Mouse (Mus musculus) embryonic facial prominence, embryonic 12.5 days (tissue): ENCODE results near the gene Olfr871. TPM values are rescaled to one million over a fixed set of nuclear protein-coding genes. Genes with fewer than 3 reads are reported as not detected.
"Not testable (repeated sequence)": the region's sequence is repeated elsewhere in the genome, so short reads cannot be mapped to it uniquely, and the experiment has no call there.

Source experiments
- ATAC-seq: fragments of 200-750 bp; cut with Nextera tagmentation; 2 replicates; pipeline ENCODE4 v1.8.0; 2017; ENCODE audit not compliant: insufficient number of reproducible peaks, insufficient read depth, low FRiP score, low TSS enrichment
- H3K27ac ChIP-seq: fragments of 300-500 bp; sonication (generic); 2 replicates; pipeline ENCODE4 v1.5.1; 2016; ENCODE audit warnings: mild to moderate bottlenecking
- H3K27me3 ChIP-seq: fragments of 300-500 bp; sonication (generic); 2 replicates; pipeline ENCODE4 v1.6.1; 2016; ENCODE audit warnings: mild to moderate bottlenecking, moderate library complexity
- H3K36me3 ChIP-seq: fragments of 300-500 bp; sonication (generic); 2 replicates; pipeline ENCODE4 v1.6.1; 2016; ENCODE audit warnings: mild to moderate bottlenecking
- H3K4me1 ChIP-seq: fragments of 300-500 bp; sonication (generic); 2 replicates; pipeline ENCODE4 v1.6.1; 2016
- H3K4me2 ChIP-seq: fragments of 300-500 bp; sonication (generic); replicated peaks from 2 replicates; pipeline ENCODE4 v1.6.1; 2016; ENCODE audit warnings: mild to moderate bottlenecking, moderate library complexity
- H3K4me3 ChIP-seq: fragments of 300-500 bp; sonication (generic); 2 replicates; pipeline ENCODE4 v1.5.1; 2016; ENCODE audit warnings: mild to moderate bottlenecking
- H3K9ac ChIP-seq: fragments of 300-500 bp; sonication (generic); 2 replicates; pipeline ENCODE4 v1.6.1; 2016; ENCODE audit warnings: mild to moderate bottlenecking, moderate library complexity
- H3K9me3 ChIP-seq: fragments of 300-500 bp; sonication (generic); 2 replicates; pipeline ENCODE4 v1.6.1; 2016; ENCODE audit warnings: mild to moderate bottlenecking, moderate library complexity
- WGBS: fragments of 180-500 bp; shearing (Covaris S2); methylation state at CpG from one replicate; pipeline ENCODE4 v1.1.7; 2016; 5-methylcytosine and 5-hydroxymethylcytosine counted together
- polyA plus RNA-seq: library from polyadenylated mRNA; unstranded; fragments of >200 nt; fragmentation: Nextera tagmentation; extraction: Ambion mirVana; gene quantifications from 2 replicates; pipeline ENCODE4 v1.2.1, GENCODE M21; 2016

Gene Olfr871
- not detected in 2 replicates for polyA plus RNA-seq

DNA sequence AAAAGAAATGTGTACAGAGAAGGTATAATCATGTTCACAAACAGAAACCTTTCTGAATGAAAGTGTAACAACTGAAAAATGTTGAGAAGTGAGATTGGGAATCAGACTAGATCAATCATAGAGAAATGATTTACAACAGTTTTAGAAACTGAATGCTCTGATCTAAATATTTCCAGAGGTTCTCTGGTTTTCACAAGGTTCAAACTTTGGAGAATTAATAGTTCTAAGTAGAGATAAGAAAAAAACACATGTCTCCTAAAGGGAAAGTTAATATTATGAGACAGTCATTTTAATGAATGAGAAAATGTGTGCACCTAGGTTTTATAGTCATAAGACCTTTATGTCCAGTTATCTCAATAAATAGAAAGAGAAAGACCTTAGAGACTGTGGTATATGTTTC lies at the start of gene Olfr871:
Gene Olfr871 (plus strand): TSS at position 301 of the 400 bp plus-strand sequence.
- H3K4me2 ChIP-seq = no peak within 1 kb of the TSS
- no peaks in the 10 kb centered on the region for H3K9me3 ChIP-seq
- ATAC-seq = no peak
- H3K4me3 ChIP-seq = no peak within 1 kb of the TSS
- H3K36me3 ChIP-seq = no peaks in the 10 kb centered on the region
- no peaks in the 10 kb centered on the region for H3K4me1 ChIP-seq
- no peak within 1 kb of the TSS for H3K27ac ChIP-seq
- no peaks in the 10 kb centered on the region for H3K27me3 ChIP-seq
- no peak within 1 kb of the TSS for H3K9ac ChIP-seq

DNA sequence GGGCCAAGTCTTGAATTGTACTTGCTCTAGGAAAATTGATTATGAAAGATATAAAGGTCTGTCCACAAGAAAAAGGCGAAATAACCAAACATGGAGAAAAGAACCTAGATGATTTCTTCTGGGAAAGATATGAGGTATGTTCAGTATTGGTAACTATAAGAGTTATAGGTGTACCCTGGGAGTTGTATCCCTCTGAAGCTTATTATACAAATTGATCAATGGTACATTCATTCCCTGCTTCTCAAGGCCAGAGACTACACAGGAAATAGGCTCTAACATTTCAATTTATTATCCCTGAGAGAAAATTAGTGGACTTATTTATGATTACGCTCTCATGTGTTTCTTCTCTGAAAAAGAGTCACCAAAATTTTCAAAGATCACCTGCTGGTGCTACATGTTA lies 38.0 kb upstream of the Olfr871 start, which contains the start of gene Olfr870:
Gene Olfr870 (minus strand): TSS at position 101 of the 400 bp plus-strand sequence.
- H3K27ac ChIP-seq = no peak within 1 kb of the TSS
- no peak within 1 kb of the TSS for H3K4me3 ChIP-seq
- 75% methylated on average over 2 of the region's 2 CpGs for WGBS
- H3K4me1 ChIP-seq = no peaks in the 10 kb centered on the region
- H3K9me3 ChIP-seq = 0 out of 2 replicates have a peak, but pooled peaks cover 4% of the 10 kb centered on the region
- H3K9ac ChIP-seq = no peak within 1 kb of the TSS
- no peak within 1 kb of the TSS for H3K4me2 ChIP-seq
- H3K27me3 ChIP-seq = no peaks in the 10 kb centered on the region
- ATAC-seq = no peak
- H3K36me3 ChIP-seq = no peaks in the 10 kb centered on the region

DNA sequence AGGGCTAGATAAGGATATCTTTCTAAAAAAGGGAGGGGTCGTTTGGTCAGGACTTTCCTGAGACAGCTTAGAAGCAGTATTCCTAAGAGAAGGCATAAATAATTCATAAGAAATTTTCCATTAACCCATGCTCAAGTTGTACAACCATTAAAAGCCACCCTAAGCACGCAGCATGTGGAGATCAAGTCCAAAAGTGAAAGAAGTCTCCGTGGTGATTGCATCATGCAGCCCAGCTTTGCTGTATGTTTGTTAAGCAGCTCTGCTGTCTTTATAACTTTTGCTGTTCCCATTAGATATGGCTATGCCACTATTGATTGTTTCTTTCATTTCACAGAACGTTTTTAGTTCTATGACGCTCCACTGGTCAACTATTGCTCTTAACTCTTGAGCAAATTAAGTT lies 32.5 kb upstream of the Olfr871 start:
- no peak for ATAC-seq
- Histone ChIP-seq H3K9me3 (peaks cover 19% of the 10 kb centered on the region; the same call in 1 of the 2 replicates), H3K36me3 (no peaks in the 10 kb centered on the region), H3K4me3 (no peak overlapping the region), H3K9ac (no peak overlapping the region), H3K27me3 (no peaks in the 10 kb centered on the region), H3K27ac (no peak overlapping the region), H3K4me1 (no peaks in the 10 kb centered on the region), H3K4me2 (no peak overlapping the region)
- WGBS = 68% methylated on average over 5 of the region's 5 CpGs

DNA sequence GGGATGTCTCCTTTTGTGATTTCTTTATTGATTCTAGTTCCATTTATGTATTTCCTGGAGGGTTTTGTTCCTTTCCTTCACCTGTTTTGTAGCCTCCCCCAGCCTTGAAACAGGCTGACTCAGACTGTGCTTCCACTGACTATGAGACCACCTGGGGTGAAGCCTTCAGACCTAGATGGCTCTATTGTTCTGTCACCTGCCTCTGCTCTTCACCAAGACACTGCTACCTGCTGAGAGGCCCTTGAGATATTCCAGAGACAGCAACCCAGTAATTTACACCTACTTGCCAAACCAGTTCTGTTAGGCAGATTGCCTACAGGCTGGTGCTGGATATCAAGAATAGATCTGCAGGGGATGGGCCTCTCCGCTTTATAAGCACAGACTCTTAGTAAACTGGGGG lies 9.9 kb upstream of the Olfr871 start:
- WGBS = 64% methylated on average over 1 of the region's 1 CpGs

DNA sequence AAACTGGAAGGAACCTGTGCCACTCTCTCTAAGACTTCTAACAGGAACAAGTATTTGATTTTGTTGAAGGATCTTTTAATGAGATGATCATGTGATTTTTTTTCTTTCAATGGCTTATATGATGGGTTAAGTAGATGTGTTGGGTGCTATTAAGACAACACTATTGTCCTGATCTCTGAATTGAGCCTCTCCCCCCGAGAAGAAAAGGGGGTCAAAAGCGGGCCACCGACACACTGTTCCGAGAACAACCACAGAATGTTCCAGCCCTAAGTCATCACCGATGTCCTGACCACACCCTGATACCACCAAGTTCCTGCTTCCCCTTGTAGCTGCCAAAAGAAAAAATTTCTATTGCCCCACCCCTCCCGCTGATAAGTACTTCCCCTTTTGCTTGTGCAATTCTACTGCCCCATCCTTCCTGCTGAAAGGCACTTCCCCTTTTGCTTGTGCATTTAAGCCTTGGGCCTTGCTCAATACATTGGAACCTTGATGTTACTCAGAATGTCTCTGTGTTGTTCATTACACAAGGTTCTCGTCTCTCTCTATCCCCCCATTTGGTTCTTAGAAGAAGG lies 8.5 kb upstream of the Olfr871 start:
- not testable (repeated sequence) for H3K27me3 ChIP-seq, H3K4me1 ChIP-seq, H3K4me2 ChIP-seq, ATAC-seq, H3K9ac ChIP-seq, H3K27ac ChIP-seq, H3K4me3 ChIP-seq, H3K36me3 ChIP-seq, H3K9me3 ChIP-seq
- WGBS = 89% methylated on average over 7 of the region's 7 CpGs

More for the DNA sequence above, 9.9 kb upstream of the Olfr871 start:
- Histone ChIP-seq H3K4me3 (no peak overlapping the region), H3K4me1 (no peaks in the 10 kb centered on the region), H3K9me3 (no peaks in the 10 kb centered on the region), H3K27me3 (no peaks in the 10 kb centered on the region), H3K27ac (no peak overlapping the region), H3K9ac (no peak overlapping the region), H3K36me3 (no peaks in the 10 kb centered on the region), H3K4me2 (no peak overlapping the region)
- no peak for ATAC-seq

DNA sequence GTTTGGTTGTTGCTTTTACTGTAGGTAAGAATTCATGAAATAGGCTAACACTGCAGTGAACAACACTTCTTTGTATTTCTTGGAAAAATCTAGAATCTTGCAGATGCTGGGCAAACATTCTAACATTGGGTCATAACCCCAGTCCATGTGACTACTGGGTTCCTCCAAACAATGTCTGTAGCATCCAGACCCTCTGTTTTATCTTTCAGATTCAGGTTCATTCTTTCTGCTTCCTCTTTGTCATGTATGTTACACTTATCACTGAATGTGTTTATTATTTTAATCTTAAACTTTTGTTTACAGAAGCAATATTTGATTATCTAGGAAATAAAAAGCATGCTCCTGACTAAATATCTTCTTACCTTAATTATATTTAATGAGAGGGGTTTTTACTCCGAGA lies 1.2 kb upstream of the Olfr871 start:
- no peak for ATAC-seq
- H3K9me3 ChIP-seq = no peaks in the 10 kb centered on the region
- H3K4me1 ChIP-seq = no peaks in the 10 kb centered on the region
- H3K36me3 ChIP-seq = no peaks in the 10 kb centered on the region
- no peak overlapping the region for H3K4me3 ChIP-seq
- H3K27ac ChIP-seq = no peak overlapping the region
- 55% methylated on average over 1 of the region's 1 CpGs for WGBS
- no peaks in the 10 kb centered on the region for H3K27me3 ChIP-seq
- no peak overlapping the region for H3K4me2 ChIP-seq
- H3K9ac ChIP-seq = no peak overlapping the region

DNA sequence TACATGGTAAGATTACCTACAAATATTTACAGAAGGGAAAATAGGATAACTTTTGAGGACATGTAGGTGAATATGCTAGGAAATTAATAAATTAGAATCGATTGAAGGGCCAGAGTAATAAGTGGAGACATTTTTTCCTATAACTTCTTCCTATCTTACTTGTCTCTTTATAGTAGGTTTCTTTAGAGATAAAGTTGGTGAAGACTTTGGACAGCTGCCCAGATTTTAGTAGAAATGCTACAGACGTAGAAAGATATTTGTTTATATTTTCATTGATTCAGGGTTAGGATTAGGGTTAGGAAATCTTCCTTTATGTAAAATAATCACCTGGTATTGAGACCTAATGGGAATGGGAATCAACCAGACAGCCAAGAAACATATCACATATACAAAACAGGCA lies 530 bp upstream of the Olfr871 start:
- no peaks in the 10 kb centered on the region for H3K36me3 ChIP-seq
- no peak for ATAC-seq
- WGBS = 67% methylated on average over 2 of the region's 2 CpGs

DNA sequence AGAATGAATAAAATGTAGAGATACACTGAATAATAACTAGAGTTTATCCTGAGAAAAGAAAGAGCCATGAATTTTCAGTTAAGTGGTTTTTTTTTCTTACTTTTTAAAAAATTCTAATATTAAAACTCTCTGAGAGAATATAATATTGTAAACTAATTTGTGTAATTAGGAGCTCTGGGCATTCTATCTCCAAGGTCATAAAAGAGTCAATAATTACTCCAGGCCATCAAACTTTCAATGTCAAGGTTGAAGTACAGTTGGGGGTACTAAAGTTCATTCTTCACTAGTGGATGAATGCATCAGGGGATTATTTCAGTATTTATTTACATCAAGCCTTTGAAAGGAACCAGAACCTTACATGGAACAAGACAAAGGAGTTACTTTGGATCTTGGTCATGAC lies 24.8 kb downstream of the Olfr871 start, which contains the start of gene Olfr872:
Gene Olfr872 (plus strand): TSS at position 301 of the 400 bp plus-strand sequence.
- no peaks in the 10 kb centered on the region for H3K36me3 ChIP-seq
- peaks cover 3% of the 10 kb centered on the region; the same call in 1 of the 2 replicates for H3K9me3 ChIP-seq
- no peak within 1 kb of the TSS for H3K27ac ChIP-seq
- no peak within 1 kb of the TSS for H3K4me3 ChIP-seq
- no peaks in the 10 kb centered on the region for H3K27me3 ChIP-seq
- no peaks in the 10 kb centered on the region for H3K4me1 ChIP-seq
- ATAC-seq = no peak
- H3K4me2 ChIP-seq = no peak within 1 kb of the TSS
- H3K9ac ChIP-seq = no peak within 1 kb of the TSS

More for the DNA sequence above, 530 bp upstream of the Olfr871 start:
- Histone ChIP-seq H3K4me2 (no peak overlapping the region), H3K27me3 (no peaks in the 10 kb centered on the region), H3K9ac (no peak overlapping the region), H3K9me3 (no peaks in the 10 kb centered on the region), H3K4me3 (no peak overlapping the region), H3K4me1 (no peaks in the 10 kb centered on the region), H3K27ac (no peak overlapping the region)

DNA sequence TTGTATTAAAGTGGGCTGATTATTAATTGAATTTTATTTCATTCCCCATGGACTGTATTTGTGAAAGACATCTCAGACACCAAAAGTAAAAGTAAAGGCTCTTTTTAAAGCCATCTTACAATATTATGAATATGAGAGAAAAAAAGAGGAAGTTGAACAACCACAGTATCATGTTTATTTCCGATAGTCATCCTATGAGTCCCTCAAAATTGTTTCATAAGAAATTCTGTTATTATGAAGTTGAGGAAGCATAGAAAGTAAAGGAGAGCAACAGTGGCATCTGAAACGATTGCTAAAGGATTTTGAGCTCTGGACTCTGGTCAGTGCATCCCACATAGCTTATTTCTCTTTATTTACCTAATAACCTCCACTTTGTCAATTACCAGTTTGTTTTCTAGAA lies 25.4 kb downstream of the Olfr871 start:
- H3K9me3 ChIP-seq = peaks cover 3% of the 10 kb centered on the region; the same call in 1 of the 2 replicates
- no peak overlapping the region for H3K4me2 ChIP-seq
- no peak for ATAC-seq
- WGBS = 67% methylated on average over 2 of the region's 2 CpGs
- H3K36me3 ChIP-seq = no peaks in the 10 kb centered on the region
- H3K27me3 ChIP-seq = no peaks in the 10 kb centered on the region
- H3K4me1 ChIP-seq = no peaks in the 10 kb centered on the region
- no peak overlapping the region for H3K27ac ChIP-seq
- H3K9ac ChIP-seq = no peak overlapping the region
- H3K4me3 ChIP-seq = no peak overlapping the region

Other genes starting within 250 kb of the Olfr871 start
- gene Olfr866, start 184.2 kb upstream of the Olfr871 start, polyA plus RNA-seq = not detected in 2 replicates
- gene Olfr867, start 154.6 kb upstream of the Olfr871 start, polyA plus RNA-seq = not detected in 2 replicates
- gene Olfr868, start 113.6 kb upstream of the Olfr871 start, polyA plus RNA-seq = not detected in 2 replicates
- not detected in 2 replicates for gene Olfr869, start 83.2 kb upstream of the Olfr871 start, polyA plus RNA-seq
- not detected in 2 replicates for gene Olfr870, start 38.1 kb upstream of the Olfr871 start, polyA plus RNA-seq
- gene Olfr872, start 24.9 kb downstream of the Olfr871 start, polyA plus RNA-seq = not detected in 2 replicates
- not detected in 2 replicates for gene Olfr39, start 70.1 kb downstream of the Olfr871 start, polyA plus RNA-seq
- not detected in 2 replicates for gene Olfr873, start 86.3 kb downstream of the Olfr871 start, polyA plus RNA-seq
- gene Olfr18, start 123.9 kb downstream of the Olfr871 start, polyA plus RNA-seq = not detected in 2 replicates
- 34.2 and 36.7 TPM in 2 replicates for gene Zfp560, start 173.0 kb downstream of the Olfr871 start, polyA plus RNA-seq
- gene Zfp26, start 248.0 kb downstream of the Olfr871 start, polyA plus RNA-seq = 28.2 and 33.9 TPM in 2 replicates